Mouse (Mus musculus): Measurements from ENCODE around the gene Laptm5.

The Laptm5 gene

GRCm38 (mm10) chr4:130913077-130913476, at the start of gene Laptm5:
Gene Laptm5, plus strand, starts transcription at chr4:130913125.
- peak; percentile 98 for DNase-seq

GRCm38 (mm10) chr4:130865460-130865859, 47.5 kb upstream of the Laptm5 start:
- DNase-seq = no peak

- no peak for DNase-seq
These were observed 47.0 kb upstream of the Laptm5 start for GRCm38 (mm10) chr4:130865901-130866371.

- no peak for DNase-seq
These were observed 45.0 kb upstream of the Laptm5 start for GRCm38 (mm10) chr4:130867940-130868339.

GRCm38 (mm10) chr4:130868803-130869202, 44.1 kb upstream of the Laptm5 start:
- no peak for DNase-seq

GRCm38 (mm10) chr4:130872414-130872813, 40.5 kb upstream of the Laptm5 start:
- DNase-seq = no peak

GRCm38 (mm10) chr4:130873440-130873839, 39.5 kb upstream of the Laptm5 start:
- no peak for DNase-seq

GRCm38 (mm10) chr4:130874601-130875000, 38.3 kb upstream of the Laptm5 start:
- DNase-seq = peak; percentile 96

GRCm38 (mm10) chr4:130876016-130876726, 36.8 kb upstream of the Laptm5 start:
- DNase-seq = no peak

- peak; percentile 96 for DNase-seq
These were observed 34.5 kb upstream of the Laptm5 start for GRCm38 (mm10) chr4:130878273-130879047.

- no peak for DNase-seq
These were observed 33.9 kb upstream of the Laptm5 start for GRCm38 (mm10) chr4:130879048-130879384.

- no peak for DNase-seq
These were observed 31.6 kb upstream of the Laptm5 start for GRCm38 (mm10) chr4:130881336-130881735.

GRCm38 (mm10) chr4:130882762-130883161, 30.2 kb upstream of the Laptm5 start:
- no peak for DNase-seq

GRCm38 (mm10) chr4:130883820-130884533, 28.9 kb upstream of the Laptm5 start:
- DNase-seq = no peak

GRCm38 (mm10) chr4:130887148-130887745, 25.7 kb upstream of the Laptm5 start:
- DNase-seq = no peak

GRCm38 (mm10) chr4:130889777-130890510, 23.0 kb upstream of the Laptm5 start:
- DNase-seq = peak; percentile 96

- DNase-seq = peak; percentile 95
These were observed 22.4 kb upstream of the Laptm5 start for GRCm38 (mm10) chr4:130890511-130890840.

GRCm38 (mm10) chr4:130892001-130892587, 20.8 kb upstream of the Laptm5 start:
- peak; percentile 93 for DNase-seq

- DNase-seq = no peak
These were observed 19.2 kb upstream of the Laptm5 start for GRCm38 (mm10) chr4:130893688-130894087.

GRCm38 (mm10) chr4:130895701-130896100, 17.2 kb upstream of the Laptm5 start:
- peak; percentile 92 for DNase-seq

- no peak for DNase-seq
These were observed 16.6 kb upstream of the Laptm5 start for GRCm38 (mm10) chr4:130896372-130896771.

GRCm38 (mm10) chr4:130899383-130899781, 13.5 kb upstream of the Laptm5 start:
- no peak for DNase-seq

Data from heart, adult 11 months (tissue).